Mouse (Mus musculus) CD4-positive, CD25-positive, alpha-beta regulatory T cell, adult 4 months (primary cell): ENCODE data around the gene Umodl1. TPM values are rescaled to one million over a fixed set of nuclear protein-coding genes. Genes with fewer than 3 reads are reported as not detected.

Experiments used
- ATAC-seq: one replicate; pipeline ENCODE4 v1.8.0; 2017
- polyA plus RNA-seq, 2 experiments: library from polyadenylated mRNA; unstranded; fragments of 100-300 nt; shearing (Covaris generic); gene quantifications; one replicate each; pipeline ENCODE4 v1.2.1; 2017

Umodl1 gene
- polyA plus RNA-seq, 2 experiments from 2014 or later: not detected

DNA sequence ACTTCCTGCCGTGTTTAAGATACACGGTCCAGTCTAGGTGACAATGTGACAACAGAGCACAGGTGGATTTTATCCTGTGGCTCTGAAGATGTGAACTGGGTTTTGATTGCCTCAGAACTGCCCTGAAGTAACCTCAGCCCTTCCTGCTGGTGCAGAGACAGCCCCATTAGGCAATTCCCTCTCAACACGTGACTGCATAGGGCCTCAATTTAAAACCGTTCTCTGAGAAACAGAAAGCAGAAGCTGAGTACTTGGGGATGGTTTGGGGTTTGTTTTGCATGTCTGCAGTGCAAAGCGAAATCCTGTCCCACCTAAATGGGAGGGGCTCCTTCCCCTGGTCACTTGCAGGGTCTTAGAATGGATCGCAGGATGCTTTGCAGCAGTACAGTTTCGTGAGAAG, 85.2 kb downstream of the Umodl1 start:
- ATAC-seq: peak; percentile 98

GRCm38 (mm10) chr17:31040421-31040820, 86.0 kb downstream of the Umodl1 start:
- no peak for ATAC-seq

GRCm38 (mm10) chr17:31042751-31043150, 88.3 kb downstream of the Umodl1 start:
- no peak for ATAC-seq

DNA sequence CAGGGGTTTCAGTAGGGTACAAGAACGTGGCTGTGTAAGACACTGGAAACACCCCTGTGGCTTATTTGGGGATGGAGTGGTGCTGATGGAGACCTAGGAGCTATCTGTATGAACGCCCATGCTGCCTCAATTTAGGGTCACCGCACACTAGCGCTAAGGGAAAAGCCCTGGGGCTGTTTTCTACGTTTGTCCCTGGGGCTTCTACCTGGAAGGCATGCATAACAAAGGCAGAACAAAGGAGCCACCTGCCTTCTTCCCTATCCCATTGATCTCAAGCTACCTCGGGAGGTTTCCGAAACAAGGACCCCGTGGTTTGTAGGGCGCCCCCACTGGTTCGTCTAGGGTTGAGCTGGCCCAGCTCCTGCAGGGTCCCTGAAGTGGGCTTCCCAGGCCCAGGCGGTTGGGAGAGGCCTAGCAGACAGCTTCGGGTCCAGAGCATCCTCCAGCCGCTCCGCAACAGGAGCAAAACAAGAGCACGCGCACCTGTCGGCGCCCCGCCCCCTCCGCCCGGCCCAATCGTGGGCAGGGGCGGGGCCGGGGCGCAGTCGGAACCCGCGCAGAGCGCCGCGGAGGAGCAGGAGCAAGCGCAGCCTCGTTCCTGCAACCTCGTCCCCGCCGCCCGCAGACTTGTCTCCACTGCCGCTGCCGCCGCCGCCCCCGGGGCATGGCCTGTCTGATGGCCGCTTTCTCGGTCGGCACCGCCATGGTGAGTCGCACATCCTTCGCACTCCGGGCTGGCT, 102.9 kb downstream of the Umodl1 start, which contains the start of gene Abcg1:
TSS of gene Abcg1 (plus strand) at position 525 of the 740 bp plus-strand sequence.
- ATAC-seq: peak; percentile 54

- ATAC-seq: peak; percentile 8
These were observed 103.7 kb downstream of the Umodl1 start for GRCm38 (mm10) chr17:31057891-31058744.

DNA sequence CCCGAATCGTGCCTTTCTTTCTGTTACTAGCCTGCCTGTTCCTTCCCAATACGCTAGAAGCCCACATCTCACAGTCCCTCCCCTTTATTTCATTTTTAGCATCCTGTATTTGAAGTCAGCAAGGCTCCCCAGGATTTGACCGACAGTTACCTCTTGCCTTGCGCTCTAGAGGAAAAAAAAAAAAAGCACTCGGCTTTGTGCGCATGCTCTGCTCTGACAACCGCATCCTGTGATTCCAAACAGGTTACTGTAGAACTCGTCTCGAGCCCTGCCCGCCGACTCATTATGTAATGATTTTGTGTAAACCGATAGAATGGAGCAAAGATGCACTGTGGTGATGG, 104.3 kb downstream of the Umodl1 start:
- peak; percentile 64 for ATAC-seq

DNA sequence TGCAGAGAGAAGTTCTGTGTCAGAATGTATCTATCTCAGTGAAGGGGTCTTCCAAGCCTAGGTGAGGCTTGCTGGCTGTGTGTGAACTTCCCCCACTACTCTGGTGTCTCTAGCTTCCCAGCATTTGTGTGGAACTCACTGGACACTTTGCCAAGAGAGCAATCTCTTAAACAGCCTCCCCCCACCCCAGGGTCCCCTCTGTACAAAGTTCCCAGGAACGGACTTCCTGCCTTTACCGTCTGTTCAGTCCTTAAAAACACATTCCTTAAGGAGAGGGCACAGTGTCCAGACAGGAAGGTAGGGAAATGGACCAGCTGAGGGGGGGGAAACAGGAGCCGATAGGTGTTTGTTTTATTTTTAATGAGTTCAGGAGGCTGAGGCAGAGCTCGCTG, 105.8 kb downstream of the Umodl1 start:
- no peak for ATAC-seq

Other genes with a start within 250 kb of the Umodl1 start
- gene Glp1r, start 52.8 kb upstream of the Umodl1 start, polyA plus RNA-seq: under 1 TPM in 1 of 2 experiments, not detected in 1; 0.10 TPM
- 100 to 1,000 TPM; 169 to 178 TPM for gene Abcg1, start 103.0 kb downstream of the Umodl1 start, polyA plus RNA-seq
- not detected for gene Tff3, start 175.0 kb downstream of the Umodl1 start, polyA plus RNA-seq
- gene Tff2, start 189.6 kb downstream of the Umodl1 start, polyA plus RNA-seq: not detected
- gene Tff1, start 210.6 kb downstream of the Umodl1 start, polyA plus RNA-seq: not detected
- gene Tmprss3, start 244.3 kb downstream of the Umodl1 start, polyA plus RNA-seq: 1 to 10 TPM in 1 of 2 experiments, under 1 TPM in 1; 0.63 to 2.5 TPM